Mouse (Mus musculus): Measurements from ENCODE around the gene Serpina5. TPM values are rescaled to one million over a fixed set of nuclear protein-coding genes. Genes with fewer than 3 reads are reported as not detected.
"Not testable (repeated sequence)": the region's sequence is repeated elsewhere in the genome, so short reads cannot be mapped to it uniquely, and the experiment has no call there.

Serpina5 gene
- total RNA-seq (2015) (not detected in 2 replicates), total RNA-seq (2017) (not detected in 2 replicates)

GRCm38 (mm10) chr12:104100768-104101167, at the start of gene Serpina5:
TSS of gene Serpina5 (plus strand) at chr12:104101113.
- no peak for ATAC-seq (replicated peaks; ENCODE audit: poor library complexity)

GRCm38 (mm10) chr12:104053995-104054394, 46.9 kb upstream of the Serpina5 start:
- no peak for ATAC-seq (replicated peaks; ENCODE audit: poor library complexity)

GRCm38 (mm10) chr12:104055755-104056154, 45.2 kb upstream of the Serpina5 start:
- ATAC-seq (replicated peaks; ENCODE audit: poor library complexity) = no peak

- ATAC-seq (replicated peaks; ENCODE audit: poor library complexity) = peak; percentile 21
These were observed 43.9 kb upstream of the Serpina5 start for GRCm38 (mm10) chr12:104057050-104057449.

DNA sequence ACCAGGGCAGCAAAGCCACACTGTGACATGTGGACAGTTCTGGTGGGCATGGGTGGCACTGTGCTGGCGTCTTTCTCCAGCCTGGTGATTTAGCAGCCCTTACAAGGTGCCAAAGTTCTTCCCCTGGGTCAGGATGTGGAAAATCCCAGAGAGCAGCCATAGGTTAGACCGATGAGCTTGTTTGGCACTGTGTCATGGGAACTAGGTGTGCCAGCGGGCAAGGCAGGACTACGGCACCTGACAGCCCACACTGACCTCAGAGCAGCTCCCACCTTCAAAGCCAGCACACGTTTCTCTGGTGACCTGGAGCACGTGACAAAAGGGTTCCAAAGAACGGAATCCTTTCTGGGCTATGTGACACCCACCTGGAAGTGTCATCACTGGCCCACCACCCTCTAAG, 43.4 kb upstream of the Serpina5 start:
- ATAC-seq (replicated peaks; ENCODE audit: poor library complexity) = no peak

DNA sequence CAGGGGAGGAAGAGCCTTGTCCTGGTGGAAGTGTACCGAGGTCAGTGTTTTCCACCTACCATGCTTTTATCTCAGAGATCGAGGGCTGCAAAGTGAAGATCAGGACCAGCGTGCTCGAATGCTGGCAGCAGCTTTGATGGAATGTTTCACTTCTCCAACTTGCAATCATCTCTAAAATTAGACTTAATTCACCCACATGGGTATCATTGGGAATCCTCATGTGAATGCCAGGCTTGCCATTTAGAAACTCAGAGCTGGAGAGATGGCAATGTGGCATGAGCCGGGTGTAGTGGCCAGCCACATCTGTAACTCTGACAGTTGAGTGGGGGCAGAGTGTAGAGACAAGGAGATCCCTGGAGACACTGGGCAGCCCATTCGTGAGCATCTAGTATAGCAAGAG, 40.8 kb upstream of the Serpina5 start:
- no peak for ATAC-seq (replicated peaks; ENCODE audit: poor library complexity)

GRCm38 (mm10) chr12:104061862-104062261, 39.1 kb upstream of the Serpina5 start:
- peak; percentile 64 for ATAC-seq (replicated peaks; ENCODE audit: poor library complexity)

- ATAC-seq (replicated peaks; ENCODE audit: poor library complexity) = no peak
These were observed 36.4 kb upstream of the Serpina5 start for GRCm38 (mm10) chr12:104064532-104064931.

DNA sequence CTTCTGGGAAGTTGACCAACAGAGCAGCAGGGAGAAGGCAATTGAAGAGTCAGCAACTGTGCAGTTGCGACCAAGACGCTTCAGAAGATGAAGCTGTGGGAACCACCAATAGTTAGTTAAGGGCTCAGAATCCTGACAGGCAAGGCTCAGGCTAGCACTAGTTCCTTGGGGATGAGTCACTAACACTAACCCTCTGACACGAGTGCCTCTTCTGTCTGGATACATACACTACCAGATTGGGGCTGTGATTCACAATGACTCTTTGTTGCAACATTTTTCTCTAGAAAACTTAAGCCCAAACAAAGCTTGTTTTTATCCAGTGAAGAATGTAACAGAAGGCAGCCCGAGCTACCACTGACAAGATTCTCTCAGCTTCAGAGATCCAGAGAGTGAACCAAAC, 35.9 kb upstream of the Serpina5 start:
- ATAC-seq (replicated peaks; ENCODE audit: poor library complexity) = no peak

DNA sequence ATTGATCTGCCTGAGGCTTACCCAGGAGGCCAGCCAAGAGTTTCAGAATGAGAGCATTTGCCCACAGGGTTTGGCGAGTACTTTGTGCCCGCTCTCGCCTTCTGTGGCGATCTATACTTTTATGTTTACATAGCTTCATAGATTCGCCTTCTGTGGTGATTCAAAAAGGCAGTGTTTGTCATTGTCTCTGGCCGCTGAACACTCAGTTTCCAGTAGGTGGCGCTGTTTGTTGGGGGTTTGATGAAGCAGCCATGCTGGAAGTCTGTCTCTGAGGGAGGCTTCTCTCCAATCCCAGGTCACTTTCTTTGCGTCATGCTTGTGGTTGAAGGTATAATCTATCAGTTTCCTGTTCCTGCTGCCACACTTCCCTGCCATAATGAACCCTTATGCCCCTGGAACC, 34.7 kb upstream of the Serpina5 start:
- peak; percentile 65 for ATAC-seq (replicated peaks; ENCODE audit: poor library complexity)

- ATAC-seq (replicated peaks; ENCODE audit: poor library complexity) = peak; percentile 74
These were observed 33.4 kb upstream of the Serpina5 start for GRCm38 (mm10) chr12:104067549-104067948.

- ATAC-seq (replicated peaks; ENCODE audit: poor library complexity) = peak; percentile 70
These were observed 31.3 kb upstream of the Serpina5 start for GRCm38 (mm10) chr12:104069620-104070019.

DNA sequence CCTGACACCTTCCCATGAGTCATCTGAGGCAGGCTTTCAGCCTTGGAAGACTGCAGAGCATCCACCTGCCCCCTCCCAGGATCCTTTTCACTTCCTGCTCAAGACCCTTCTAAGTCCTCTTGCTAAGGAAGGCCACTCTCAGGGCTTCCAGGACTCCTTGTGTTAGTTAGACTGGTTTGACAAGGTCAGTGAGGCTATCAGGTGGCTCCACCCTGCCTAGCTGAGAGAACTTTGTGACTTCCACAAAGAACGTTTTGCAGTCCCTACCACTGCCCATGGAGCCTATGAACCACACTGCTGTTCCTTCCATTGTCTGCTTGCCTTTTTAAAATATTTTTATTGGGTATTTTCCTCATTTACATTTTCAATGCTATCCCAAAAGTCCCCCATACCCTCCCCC, 29.2 kb upstream of the Serpina5 start:
- no peak for ATAC-seq (replicated peaks; ENCODE audit: poor library complexity)

DNA sequence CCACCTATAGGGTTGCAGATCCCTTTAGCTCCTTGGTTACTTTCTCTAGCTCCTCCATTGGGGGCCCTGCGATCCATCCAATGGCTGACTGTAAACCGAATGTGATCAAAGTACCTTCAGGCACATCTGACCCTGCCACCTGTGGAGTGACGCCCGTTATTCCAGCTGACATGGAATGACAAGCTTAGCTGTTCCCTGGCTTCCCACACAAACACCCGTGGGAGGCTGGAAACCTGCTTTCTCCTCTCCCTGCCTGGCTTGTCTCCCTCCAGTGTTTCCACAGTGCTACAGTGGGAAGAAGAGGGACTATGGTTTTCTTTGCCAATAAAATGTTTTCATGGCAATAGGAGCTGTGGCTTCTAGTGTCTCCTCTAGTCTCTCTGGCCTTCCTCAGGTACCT, 28.6 kb upstream of the Serpina5 start:
- no peak for ATAC-seq (replicated peaks; ENCODE audit: poor library complexity)

DNA sequence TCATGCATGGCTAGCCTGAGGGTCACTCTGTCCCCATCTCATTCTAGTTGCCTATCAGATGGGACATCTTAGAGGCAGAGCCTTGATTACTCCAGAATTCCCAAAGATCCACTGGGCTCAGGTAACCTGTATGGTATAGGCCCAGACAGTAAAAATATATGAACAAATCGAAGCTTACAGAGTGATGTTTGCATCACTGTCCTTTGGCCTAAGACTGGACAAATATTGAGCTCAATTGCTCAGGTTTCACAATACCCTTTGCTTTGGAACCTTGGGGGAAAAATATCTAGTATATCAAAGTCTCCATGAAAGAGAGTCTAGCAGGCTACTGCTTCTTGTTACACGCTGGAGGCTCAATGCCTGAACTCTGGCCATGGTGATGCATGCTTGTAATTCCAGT, 10.8 kb upstream of the Serpina5 start:
- ATAC-seq (replicated peaks; ENCODE audit: poor library complexity) = no peak

DNA sequence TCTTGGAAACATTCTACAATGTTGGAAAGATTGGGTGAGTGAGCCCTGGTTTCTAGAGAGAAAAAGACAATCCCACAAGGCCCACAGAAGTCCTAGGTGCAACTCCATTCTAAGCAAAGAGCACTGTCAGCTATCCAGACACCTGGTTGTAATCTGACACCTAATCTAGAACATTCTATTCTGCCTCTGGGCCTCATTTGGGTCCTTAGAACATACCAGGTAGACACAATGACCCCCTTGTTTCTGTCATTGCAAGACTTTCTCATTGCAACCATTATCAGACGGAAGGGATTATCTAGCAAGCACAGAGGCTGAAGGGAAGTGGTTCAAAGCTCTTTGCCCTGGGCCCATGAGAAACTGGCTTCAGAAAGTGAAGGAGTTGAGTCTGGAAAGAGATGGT, 9.6 kb upstream of the Serpina5 start:
- ATAC-seq (replicated peaks; ENCODE audit: poor library complexity) = no peak

DNA sequence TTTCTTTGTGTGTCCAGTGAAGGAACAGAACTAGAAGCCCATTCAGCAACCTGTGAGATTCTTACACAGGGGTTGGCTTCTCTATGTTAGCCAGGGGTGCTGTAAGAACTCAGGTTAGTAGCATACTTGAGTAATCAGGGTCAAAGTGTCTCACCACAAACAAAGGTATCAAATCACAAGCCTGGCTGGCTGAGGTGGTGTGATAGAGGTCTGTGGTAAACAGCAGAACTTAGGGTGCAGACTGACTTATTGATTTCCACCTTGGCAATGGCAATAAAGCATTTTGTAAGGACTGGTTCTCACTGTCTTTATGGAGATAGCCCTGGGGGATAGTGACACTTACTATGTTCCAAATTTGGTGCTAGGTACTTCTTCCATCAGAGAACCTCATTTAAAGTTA, 4.9 kb downstream of the Serpina5 start:
- ATAC-seq (replicated peaks; ENCODE audit: poor library complexity) = no peak

DNA sequence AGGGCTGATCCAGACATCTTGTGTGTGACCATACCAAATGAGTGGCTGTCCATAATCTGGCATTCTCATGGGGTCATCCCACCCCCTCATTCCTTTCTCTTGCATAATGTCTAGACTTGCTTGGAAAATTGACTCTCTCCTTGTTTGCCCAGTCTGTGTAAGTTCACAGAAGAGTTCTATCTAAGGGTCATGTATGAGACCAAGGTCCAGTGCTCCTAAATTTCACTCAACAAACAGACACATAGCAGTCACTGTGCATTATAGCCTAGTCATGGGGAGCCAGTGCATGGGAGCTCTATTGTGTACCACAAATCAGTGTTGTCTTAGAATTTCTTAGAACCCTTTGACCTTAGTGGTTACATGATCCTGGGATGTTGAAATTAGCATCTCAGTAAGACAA, 6.0 kb downstream of the Serpina5 start:
- no peak for ATAC-seq (replicated peaks; ENCODE audit: poor library complexity)

- no peak for ATAC-seq (replicated peaks; ENCODE audit: poor library complexity)
These were observed 7.6 kb downstream of the Serpina5 start for GRCm38 (mm10) chr12:104108507-104108906.

DNA sequence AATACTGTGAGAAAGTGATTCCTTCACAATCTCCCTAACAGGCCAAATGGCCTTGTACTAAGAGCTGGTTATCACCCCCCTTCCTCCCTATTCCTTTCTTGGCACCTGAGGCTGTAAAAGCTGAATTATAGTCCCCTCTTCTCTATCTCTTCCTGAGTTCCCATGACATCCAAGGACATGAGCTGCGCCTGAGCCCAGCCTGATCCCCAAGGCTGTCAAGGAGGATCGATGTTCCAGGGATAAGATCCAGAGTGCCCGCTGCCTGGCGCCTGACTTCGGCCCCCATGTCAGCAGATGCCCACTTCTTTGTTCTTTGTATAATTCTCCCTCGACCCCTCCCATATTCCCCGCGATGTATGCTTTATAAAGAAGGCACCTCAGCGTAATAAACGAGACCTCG, 11.4 kb downstream of the Serpina5 start, which contains the start of gene Serpina3a:
Gene Serpina3a (plus strand): TSS at position 392 of the 400 bp plus-strand sequence.
- not testable (repeated sequence) for ATAC-seq (replicated peaks; ENCODE audit: poor library complexity)

- ATAC-seq (replicated peaks; ENCODE audit: poor library complexity) = no peak
These were observed 14.1 kb downstream of the Serpina5 start for GRCm38 (mm10) chr12:104114921-104115579.

DNA sequence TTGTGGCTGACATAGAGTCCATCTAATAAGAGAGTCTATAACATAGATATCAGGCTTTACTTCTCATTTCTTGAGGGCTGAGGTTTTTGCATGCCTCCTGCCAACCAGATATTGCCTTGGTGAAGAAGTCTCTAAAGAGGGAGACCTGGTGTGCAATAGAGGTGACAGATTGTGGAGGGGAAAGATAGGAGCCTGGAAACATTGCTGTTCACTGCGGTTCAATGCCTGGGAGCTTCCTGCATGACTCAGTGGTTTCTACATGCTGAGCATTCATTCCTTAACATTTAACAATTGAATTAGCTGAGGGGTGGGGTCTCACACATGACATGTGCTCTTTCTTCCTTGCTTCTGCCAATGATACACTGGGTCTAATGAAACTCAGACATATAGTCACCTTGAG, 22.2 kb downstream of the Serpina5 start:
- ATAC-seq (replicated peaks; ENCODE audit: poor library complexity) = peak; percentile 58

DNA sequence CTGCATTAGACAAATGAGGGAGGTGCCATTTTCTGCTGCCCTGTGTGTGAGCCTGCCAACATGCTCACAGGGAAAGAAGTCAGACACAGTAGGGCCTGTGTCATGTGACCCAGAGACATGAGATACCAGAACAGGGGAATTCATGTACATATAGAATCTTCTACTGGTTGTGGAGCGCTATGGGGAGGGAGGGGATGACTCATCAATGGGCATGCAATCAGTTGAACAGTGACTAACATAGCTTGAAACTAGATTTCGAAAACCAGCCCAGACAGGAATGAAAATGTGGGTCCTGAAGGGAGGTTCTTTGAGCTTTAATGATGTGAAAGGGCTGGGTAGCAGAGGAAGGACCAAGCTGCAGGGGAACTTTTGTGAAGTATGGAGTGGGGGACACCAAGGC, 23.1 kb downstream of the Serpina5 start:
- peak; percentile 50 for ATAC-seq (replicated peaks; ENCODE audit: poor library complexity)

All from megakaryocyte progenitor cell, adult 5-6 weeks (primary cell).